Mouse (Mus musculus) CH12.LX (cell line): ENCODE measurements at regions not wholly inside any gene's neighbourhood (a gene's known extent, or its start where the extent isn't known, plus 50 kb on each side); places are given as distances from the start of the nearest gene placed in this dataset.

Experiments used
- CTCF ChIP-seq, 2 experiments: IDR thresholded peaks in 1 of 2; conservative IDR thresholded peaks in 1 of 2; 2 replicates each; pipeline ENCODE4 v1.5.1; 2011 to 2012; ENCODE audit warnings: low read depth in 2 of 2, low read length in 2 of 2, improper control_type of control experiment in 1 of 2, inconsistent platforms in 1 of 2, mild to moderate bottlenecking in 1 of 2, moderate library complexity in 1 of 2
- ETS1 ChIP-seq: conservative IDR thresholded peaks from 2 replicates; pipeline ENCODE4 v1.6.1; 2012; ENCODE audit warnings: low read depth, mild to moderate bottlenecking, inconsistent platforms, low read length, improper control_type of control experiment, moderate library complexity
- MYC ChIP-seq: IDR thresholded peaks from 2 replicates; pipeline ENCODE4 v1.6.1; 2011; ENCODE audit warnings: low read depth, mild to moderate bottlenecking, improper control_type of control experiment, low read length
- NELFE ChIP-seq: IDR thresholded peaks from 2 replicates; pipeline ENCODE4 v1.6.1; 2011; ENCODE audit warnings: low read depth, low read length, improper control_type of control experiment
- TBP ChIP-seq: conservative IDR thresholded peaks from 2 replicates; pipeline ENCODE4 v1.6.1; 2011; ENCODE audit warnings: low read depth, low read length, improper control_type of control experiment

DNA sequence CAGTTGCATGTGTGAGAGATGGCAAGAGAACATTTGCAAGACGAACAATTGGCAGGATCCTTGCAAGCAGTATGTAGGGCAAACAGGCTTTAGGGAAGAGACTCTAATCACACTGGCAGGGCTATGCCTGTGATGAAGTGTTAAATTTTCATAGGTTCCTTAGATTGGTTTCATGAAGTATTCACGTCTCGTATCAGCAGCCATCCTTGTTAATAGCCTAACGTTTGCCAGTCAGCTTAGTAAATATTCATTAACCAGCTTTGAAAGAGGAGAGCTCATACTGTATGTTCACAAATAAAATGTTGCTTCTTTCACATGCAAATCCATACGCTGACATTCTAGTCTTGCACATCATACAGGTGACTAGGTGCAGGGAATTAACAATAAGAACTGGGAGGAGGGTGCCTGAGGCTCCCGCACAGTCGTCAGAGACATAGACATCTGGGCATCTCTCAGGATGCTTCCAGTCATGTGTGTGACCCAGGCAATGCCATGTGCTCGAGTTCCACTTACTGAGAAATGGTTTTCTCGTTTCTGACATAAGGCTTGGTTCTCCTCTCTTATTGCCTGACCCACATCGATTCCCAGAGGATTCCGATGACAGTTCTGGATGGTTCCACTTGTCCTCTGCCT is 257.7 kb downstream of the Map2k6 start:
- TF ChIP-seq ETS1 (no peak), NELFE (no peak), TBP (no peak), CTCF (conservative IDR thresholded peaks at IDR 0.05 in 1 of 2, IDR thresholded peaks at IDR 0.05 in 1 of 2; ENCODE audit: low read depth in 2 of 2, low read length in 2 of 2) (no peak), MYC (no peak)
